8 mouse cellular contexts compared by ENCODE assay signal in genomic region chr5:144256541-144256870, GRCm38 (mm10). TPM values are rescaled to one million over a fixed set of nuclear protein-coding genes. Genes with fewer than 3 reads are reported as not detected.
DNase-seq lines count a peak whose midpoint lies in the region; ATAC-seq and TF ChIP-seq lines count a peak whose summit lies in the region.

No protein-coding gene starts in this region.

- peak overlapping the region; percentile 31 for H3ac ChIP-seq in myocyte (ENCODE audit: control insufficient read depth, insufficient read length)

- H3K36me3 ChIP-seq in kidney, postnatal 0 days (ENCODE audit: insufficient read depth, low read length), result 0 out of 2 replicates have a peak, but pooled peaks cover 6% of the 10 kb centered on the region
- H3K36me3 ChIP-seq in embryonic facial prominence, embryonic 12.5 days, result peaks cover 14% of the 10 kb centered on the region; the same call in 1 of the 2 replicates
- H3K36me3 ChIP-seq in intestine, postnatal 0 days (ENCODE audit: control insufficient read depth, insufficient read depth), result peaks cover 26% of the 10 kb centered on the region; the same call in 1 of the 2 replicates
- peaks cover 11% of the 10 kb centered on the region for H3K36me3 ChIP-seq in myocyte (ENCODE audit: control insufficient read depth, insufficient read depth)

- H3K79me2 ChIP-seq in myocyte (ENCODE audit: control insufficient read depth, insufficient read depth), result peaks cover 59% of the 10 kb centered on the region

- peak overlapping the region; percentile 98 for H3K9ac ChIP-seq in kidney, postnatal 0 days (ENCODE audit: low read depth, low read length)
- H3K9ac ChIP-seq in embryonic facial prominence, embryonic 12.5 days, result peak overlapping the region; percentile 98
- peak overlapping the region; percentile 98 for H3K9ac ChIP-seq in intestine, postnatal 0 days (ENCODE audit: low read depth, low read length)

- TF ChIP-seq POLR2A in myocyte (IDR thresholded peaks at IDR 0.05; ENCODE audit: insufficient read length, low read depth), result no peak

- peak; percentile 20 for DNase-seq in kidney, postnatal 0 days (ENCODE audit: low spot score)
- no peak for DNase-seq in kidney, postnatal 14 days
- DNase-seq in adrenal gland, postnatal 25 days, result no peak
- no peak for DNase-seq in right cerebral cortex, adult 2 months (ENCODE audit: low spot score in 2 of 2)
- DNase-seq in embryo, embryonic 10.5 days (ENCODE audit: low spot score), result no peak

- no peaks in the 10 kb centered on the region for H3K27me3 ChIP-seq in kidney, postnatal 0 days (ENCODE audit: insufficient read depth, low read length)
- no peaks in the 10 kb centered on the region for H3K27me3 ChIP-seq in embryonic facial prominence, embryonic 12.5 days
- H3K27me3 ChIP-seq in intestine, postnatal 0 days (replicated peaks; ENCODE audit: control insufficient read depth, insufficient read depth, low read length), result no peaks in the 10 kb centered on the region
- H3K27me3 ChIP-seq in myocyte (ENCODE audit: control insufficient read depth, insufficient read depth, insufficient read length), result no peaks in the 10 kb centered on the region

- ATAC-seq in kidney, postnatal 0 days (replicated peaks; ENCODE audit: low FRiP score, low read depth), result no peak
- ATAC-seq in embryonic facial prominence, embryonic 12.5 days (ENCODE audit: insufficient number of reproducible peaks, insufficient read depth, low FRiP score, low TSS enrichment), result no peak
- no peak; the same call in 1 of the 2 replicates for ATAC-seq in intestine, postnatal 0 days

- peak overlapping the region; percentile 99 for H3K27ac ChIP-seq in kidney, postnatal 0 days
- H3K27ac ChIP-seq in embryonic facial prominence, embryonic 12.5 days, result peak overlapping the region; percentile 95
- peak overlapping the region; percentile 98 for H3K27ac ChIP-seq in intestine, postnatal 0 days (ENCODE audit: low read depth, low read length)

- H3K4me3 ChIP-seq in kidney, postnatal 0 days (replicated peaks; ENCODE audit: low read depth, low read length), result peak overlapping the region; percentile 94
- peak overlapping the region; percentile 99 for H3K4me3 ChIP-seq in embryonic facial prominence, embryonic 12.5 days
- peak overlapping the region; percentile 98 for H3K4me3 ChIP-seq in intestine, postnatal 0 days (ENCODE audit: low read depth, low read length)
- peak overlapping the region; percentile 95 for H3K4me3 ChIP-seq in myocyte

- peaks cover 38% of the 10 kb centered on the region for H3K4me1 ChIP-seq in kidney, postnatal 0 days (replicated peaks; ENCODE audit: insufficient read depth, low read length)
- peaks cover 37% of the 10 kb centered on the region for H3K4me1 ChIP-seq in embryonic facial prominence, embryonic 12.5 days
- peaks cover 24% of the 10 kb centered on the region; the same call in 1 of the 2 replicates for H3K4me1 ChIP-seq in intestine, postnatal 0 days (replicated peaks; ENCODE audit: control insufficient read depth, insufficient read depth, low read length)

- H3K4me2 ChIP-seq in kidney, postnatal 0 days (ENCODE audit: low read length), result peak overlapping the region; percentile 66
- H3K4me2 ChIP-seq in embryonic facial prominence, embryonic 12.5 days (replicated peaks), result peak overlapping the region; percentile 72
- peak overlapping the region; percentile 79 for H3K4me2 ChIP-seq in intestine, postnatal 0 days (replicated peaks; ENCODE audit: low read depth)
- peak overlapping the region; percentile 98 for H3K4me2 ChIP-seq in myocyte (ENCODE audit: low read depth)

- WGBS in kidney, postnatal 0 days, result 5% methylated on average over 7 of the region's 7 CpGs
- 13% methylated on average over 7 of the region's 7 CpGs for WGBS in embryonic facial prominence, embryonic 12.5 days
- WGBS in intestine, postnatal 0 days, result 4% methylated on average over 7 of the region's 7 CpGs

- H3K9me3 ChIP-seq in kidney, postnatal 0 days (replicated peaks; ENCODE audit: low read length), result no peaks in the 10 kb centered on the region
- H3K9me3 ChIP-seq in embryonic facial prominence, embryonic 12.5 days, result no peaks in the 10 kb centered on the region
- H3K9me3 ChIP-seq in intestine, postnatal 0 days (ENCODE audit: control insufficient read depth), result no peaks in the 10 kb centered on the region

- TF ChIP-seq CTCF in kidney, postnatal 0 days (IDR thresholded peaks at IDR 0.05; ENCODE audit: low read depth), result no peak
- TF ChIP-seq CTCF in intestine, postnatal 0 days (IDR thresholded peaks at IDR 0.05; ENCODE audit: low read depth), result no peak

TF ChIP-seq in myocyte, 11 proteins besides CTCF, POLR2A, EP300 and RAD21:
- TF ChIP-seq SRF (IDR thresholded peaks at IDR 0.05; ENCODE audit: control insufficient read depth, insufficient read length, low read depth) (no peak), MYOG (IDR thresholded peaks at IDR 0.05; ENCODE audit: control insufficient read depth in 1 of 3, insufficient read depth in 1 of 3, insufficient read length in 2 of 3, low read depth in 2 of 3) (no peak), POLR2AphosphoS2 (IDR thresholded peaks at IDR 0.05; ENCODE audit: insufficient read length, low read depth) (no peak), USF1 (IDR thresholded peaks at IDR 0.05; ENCODE audit: low read depth) (no peak), MAX (IDR thresholded peaks at IDR 0.05; ENCODE audit: low read depth) (no peak)

RNA-seq across cellular contexts. Expression of gene Bri3, which starts 12.3 kb away (rescaled TPM):
- 205 and 224 TPM in 2 replicates for polyA plus RNA-seq in kidney, postnatal 0 days (2015; fragmentation: Nextera tagmentation; extraction: Ambion mirVana)
- 141 and 143 TPM in 2 replicates for polyA plus RNA-seq in embryonic facial prominence, embryonic 12.5 days (2016; fragmentation: Nextera tagmentation; extraction: Ambion mirVana)
- 313 and 341 TPM in 2 replicates for polyA plus RNA-seq in intestine, postnatal 0 days (2015; fragmentation: Nextera tagmentation; extraction: Ambion mirVana)
- 153 TPM for polyA plus RNA-seq in myocyte (2012; fragmentation: generic; extraction: Trizol)
- 110 and 114 TPM in 2 replicates for total RNA-seq in adrenal gland, postnatal 25 days (2021)

RNA-seq across cellular contexts. Expression of gene Tecpr1, which starts 33.1 kb away (rescaled TPM):
- 15.3 and 17.4 TPM in 2 replicates for polyA plus RNA-seq in kidney, postnatal 0 days (2015; fragmentation: Nextera tagmentation; extraction: Ambion mirVana)
- 27.4 and 30.7 TPM in 2 replicates for polyA plus RNA-seq in embryonic facial prominence, embryonic 12.5 days (2016; fragmentation: Nextera tagmentation; extraction: Ambion mirVana)
- polyA plus RNA-seq in intestine, postnatal 0 days (2015; fragmentation: Nextera tagmentation; extraction: Ambion mirVana), result 10.7 and 12.5 TPM in 2 replicates
- 19.2 TPM for polyA plus RNA-seq in myocyte (2012; fragmentation: generic; extraction: Trizol)
- total RNA-seq in adrenal gland, postnatal 25 days (2021), result 101 and 107 TPM in 2 replicates
